Comparison of ENCODE assay signal across 14 mouse cellular contexts in genomic region chr14:25514943-25515512, GRCm38 (mm10). TPM values are rescaled to one million over a fixed set of nuclear protein-coding genes. Genes with fewer than 3 reads are reported as not detected.
DNase-seq lines count a peak whose midpoint lies in the region; ATAC-seq lines count a peak whose summit lies in the region.
"Had no signal": no experiment of that assay in that cellular context is flagged by ENCODE, and none has a peak within 500 bp of the region (broad histone marks: within the 10 kb centered on the region; RNA-seq: fewer than 3 reads in every experiment).

No protein-coding gene starts in this region.

- peaks cover 13% of the 10 kb centered on the region for H3K36me3 ChIP-seq in heart, embryonic 10.5 days
- H3K36me3 ChIP-seq in kidney, embryonic 16.5 days (ENCODE audit: insufficient read depth, low read length) = no peaks in the 10 kb centered on the region

- DNase-seq in adrenal gland, adult (ENCODE audit: inconsistent age in 2 of 2, low spot score in 1 of 2) = peak; percentile 51 to 76
- no peak for DNase-seq in adrenal gland, postnatal 4 days (ENCODE audit: low spot score in 2 of 2)
- DNase-seq in heart, embryonic 10.5 days (ENCODE audit: low spot score) = no peak
- no peak for DNase-seq in heart, adult 9 months (ENCODE audit: low spot score in 2 of 2)
- DNase-seq in kidney, postnatal 14 days = no peak
- DNase-seq in thymus, postnatal 25 days = peak; percentile 27
- no peak for DNase-seq in thymus, adult 18-20 months
- DNase-seq: adrenal gland, adult 8-10 months; kidney, adult 9 months; lung, postnatal 4 days had no signal

- H3K4me1 ChIP-seq in heart, embryonic 10.5 days = peaks cover 98% of the 10 kb centered on the region
- peaks cover 75% of the 10 kb centered on the region for H3K4me1 ChIP-seq in kidney, embryonic 16.5 days (ENCODE audit: insufficient read depth, low read length)

- no peaks in the 10 kb centered on the region for H3K9me3 ChIP-seq in heart, embryonic 10.5 days
- no peaks in the 10 kb centered on the region for H3K9me3 ChIP-seq in kidney, embryonic 16.5 days (ENCODE audit: low read length)
- H3K9me3 ChIP-seq: hindbrain, embryonic 12.5 days had no signal

- no peak for ATAC-seq in kidney, embryonic 16.5 days (ENCODE audit: low FRiP score, low TSS enrichment)
- ATAC-seq: Patski had no signal

- 60% methylated on average over 2 of the region's 2 CpGs for WGBS in heart, embryonic 10.5 days
- WGBS in kidney, embryonic 16.5 days = 49% methylated on average over 2 of the region's 2 CpGs

- H3K9ac ChIP-seq in kidney, embryonic 16.5 days (replicated peaks; ENCODE audit: low read length) = no peak overlapping the region
- H3K9ac ChIP-seq: hindbrain, embryonic 12.5 days; liver, embryonic 14.5 days had no signal

- no peak overlapping the region for H3K4me3 ChIP-seq in heart, embryonic 10.5 days
- H3K4me3 ChIP-seq in kidney, embryonic 16.5 days (ENCODE audit: low read length) = no peak overlapping the region
- H3K4me3 ChIP-seq: hindbrain, embryonic 12.5 days had no signal

- no peaks in the 10 kb centered on the region for H3K27me3 ChIP-seq in heart, embryonic 10.5 days (ENCODE audit: insufficient read depth, poor library complexity, severe bottlenecking)
- H3K27me3 ChIP-seq in kidney, embryonic 16.5 days (ENCODE audit: insufficient read depth, low read length) = no peaks in the 10 kb centered on the region
- H3K27me3 ChIP-seq: hindbrain, embryonic 12.5 days; Patski had no signal

- H3K27ac ChIP-seq in heart, embryonic 10.5 days = peak overlapping the region; percentile 87
- H3K27ac ChIP-seq in kidney, embryonic 16.5 days (ENCODE audit: low read length) = peak overlapping the region; percentile 30; the same call in 1 of the 2 replicates
- H3K27ac ChIP-seq: hindbrain, embryonic 12.5 days; liver, embryonic 14.5 days had no signal

- no peak overlapping the region for H3K4me2 ChIP-seq in kidney, embryonic 16.5 days (replicated peaks; ENCODE audit: low read depth, low read length)
- H3K4me2 ChIP-seq: hindbrain, embryonic 12.5 days had no signal

RNA-seq across cellular contexts. Expression of gene Zmiz1, which starts 56.0 kb away (rescaled TPM):
- total RNA-seq in adrenal gland, postnatal 4 days (2021) = 100 to 1,000 TPM; 105 to 122 TPM
- polyA plus RNA-seq in heart, embryonic 10.5 days (2016; fragmentation: Nextera tagmentation; extraction: Ambion mirVana) = 38.1 and 45.8 TPM in 2 replicates
- 36.0 and 46.6 TPM in 2 replicates for polyA plus RNA-seq in kidney, embryonic 16.5 days (2015; fragmentation: Nextera tagmentation; extraction: Ambion mirVana)

Comparison
In these comparisons a context has a peak if more than half of its experiments do, and no peak if none do; other contexts are left out.
1. DNase-seq: peak in adrenal gland, adult (2 of 2) and thymus, postnatal 25 days (single experiment); none in adrenal gland, postnatal 4 days (0 of 2), heart, embryonic 10.5 days (single experiment), heart, adult 9 months (0 of 2), kidney, postnatal 14 days (single experiment) and thymus, adult 18-20 months (0 of 2).